Mouse (Mus musculus) erythroblast, adult 5-6 weeks (primary cell): ENCODE results near the gene Ecsit. TPM values are rescaled to one million over a fixed set of nuclear protein-coding genes. Genes with fewer than 3 reads are reported as not detected.
A peak's percentile ranks its signal among the peaks of the same experiment; 100 is the strongest.
"Not testable (repeated sequence)": the region's sequence is repeated elsewhere in the genome, so short reads cannot be mapped to it uniquely, and the experiment has no call there.

Experiments
- ATAC-seq: replicated peaks from 2 replicates; pipeline ENCODE4 v1.8.0; 2016; ENCODE audit warnings: moderate number of reproducible peaks, mild to moderate bottlenecking, moderate TSS enrichment, inconsistent platforms; ENCODE audit not compliant: poor library complexity, low FRiP score, severe bottlenecking
- total RNA-seq, 2 experiments: library from RNA; stranded (forward) in 1 of 2; stranded (reverse) in 1 of 2; fragments of 150-400 nt in 1 of 2; fragments of 200-764, 138-1000 nt in 1 of 2; gene quantifications; 2 replicates each; pipeline versions ENCODE4 v1.2.3 to v1.2.4; 2015 to 2017; ENCODE audit warnings: low replicate concordance in 2 of 2

Ecsit gene
- total RNA-seq, 2 experiments from 2014 or later, result 3.3 to 3.5 TPM

DNA sequence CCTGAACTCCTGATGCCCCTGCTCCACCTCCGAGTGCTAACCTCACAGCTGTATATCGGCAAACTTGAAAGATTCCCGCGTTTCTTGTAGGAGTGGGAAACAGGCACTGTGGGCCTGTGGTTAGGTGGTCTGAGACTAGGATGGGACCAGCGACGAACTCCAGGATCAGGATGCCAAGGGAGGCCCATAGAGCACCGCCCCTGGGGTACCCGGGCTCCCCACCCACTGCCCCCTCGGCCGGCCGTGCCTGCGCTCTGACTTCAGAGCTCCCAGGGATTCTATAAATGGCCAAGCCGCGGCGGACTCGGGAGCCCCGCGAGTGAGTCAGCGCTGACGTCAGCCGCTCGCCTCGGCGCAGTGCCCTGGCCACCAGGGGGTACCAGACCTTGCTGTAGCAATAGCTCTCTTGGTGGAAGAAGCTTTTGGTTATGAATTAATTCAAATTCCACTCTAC is 10.6 kb upstream of the Ecsit start:
- ATAC-seq, result peak; percentile 96

DNA sequence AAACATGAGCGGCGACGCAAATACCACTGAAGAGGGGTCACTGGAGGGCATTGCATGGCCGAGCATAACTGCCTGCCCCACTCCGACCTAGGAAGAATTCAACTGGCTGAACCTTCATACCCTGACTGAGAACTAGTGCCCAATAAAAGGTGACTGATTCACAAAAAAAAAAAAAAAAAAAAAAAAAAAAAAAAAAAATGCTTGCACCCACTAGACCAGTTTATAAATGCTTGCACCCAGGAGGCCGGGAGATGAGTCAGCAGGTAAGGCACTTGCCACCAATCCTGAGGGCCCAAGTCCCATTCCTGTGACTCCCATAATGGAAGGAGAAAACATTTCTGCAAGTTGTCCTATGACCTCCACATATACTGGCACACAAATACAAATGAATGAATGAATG is 7.5 kb upstream of the Ecsit start:
- no peak for ATAC-seq

DNA sequence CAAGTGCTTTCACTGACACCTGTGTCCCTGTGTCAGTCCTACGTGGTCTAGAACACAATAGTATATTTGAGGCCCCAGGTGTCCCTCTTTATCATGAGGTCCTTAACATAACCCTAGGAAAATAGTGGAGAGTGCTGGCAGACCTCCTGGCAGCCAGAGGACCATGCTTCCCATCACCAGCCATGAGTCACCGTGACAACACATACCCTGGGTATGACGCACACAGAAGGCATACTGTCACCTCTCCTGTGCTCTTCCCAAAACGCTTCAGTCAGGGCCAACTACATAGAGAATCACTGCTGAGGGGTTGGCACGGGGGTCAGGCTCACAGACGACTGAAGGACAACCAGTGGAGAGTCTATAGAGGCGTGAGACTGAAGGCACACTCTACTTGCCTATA is 4.7 kb upstream of the Ecsit start:
- ATAC-seq, result no peak

DNA sequence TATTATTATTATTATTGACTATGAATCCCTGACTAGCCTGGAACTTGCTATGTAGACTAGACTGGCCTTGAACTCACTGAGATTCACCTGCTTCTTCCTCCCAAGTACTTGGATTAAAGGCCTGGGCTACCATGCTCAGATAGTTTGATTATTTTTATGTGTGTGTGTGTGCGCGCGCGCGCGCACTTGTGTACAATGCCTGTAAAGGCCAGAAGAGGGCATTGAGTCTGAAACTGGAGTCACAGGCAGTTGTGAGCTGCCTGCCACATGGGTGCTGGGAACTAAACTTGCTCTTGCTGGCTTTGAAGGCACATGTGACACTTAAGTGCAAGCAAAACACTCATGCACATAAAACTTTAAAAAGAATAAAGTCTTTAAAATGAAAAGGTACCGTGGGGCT is 4.0 kb upstream of the Ecsit start:
- no peak for ATAC-seq

DNA sequence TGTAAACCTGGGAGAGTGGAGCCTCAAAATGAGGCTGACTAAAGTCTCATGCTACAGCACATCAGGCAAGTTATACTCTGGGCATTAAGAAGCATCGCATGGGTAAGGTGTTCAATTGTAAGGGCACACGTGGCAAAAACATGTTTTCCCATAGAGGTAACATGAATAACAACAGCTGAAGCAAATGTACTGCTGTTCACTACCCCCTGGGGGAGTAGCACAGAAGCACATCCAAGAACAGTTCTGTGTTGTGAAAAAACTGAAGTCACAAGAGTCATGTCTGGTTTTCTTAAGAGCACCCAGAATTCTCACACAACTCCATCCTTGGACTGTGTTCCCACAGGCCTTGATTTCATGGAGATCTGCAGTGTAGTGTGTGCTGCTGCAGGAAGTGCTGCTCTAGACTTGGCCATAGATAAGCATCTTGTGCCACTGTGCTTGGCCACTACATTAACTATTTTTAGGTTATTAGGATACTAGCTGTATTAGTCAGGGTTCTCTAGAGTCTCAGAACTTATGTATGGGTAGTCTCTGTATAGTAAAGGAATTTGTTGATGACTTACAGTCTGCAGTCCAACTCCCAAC is 1.9 kb upstream of the Ecsit start:
- no peak for ATAC-seq

DNA sequence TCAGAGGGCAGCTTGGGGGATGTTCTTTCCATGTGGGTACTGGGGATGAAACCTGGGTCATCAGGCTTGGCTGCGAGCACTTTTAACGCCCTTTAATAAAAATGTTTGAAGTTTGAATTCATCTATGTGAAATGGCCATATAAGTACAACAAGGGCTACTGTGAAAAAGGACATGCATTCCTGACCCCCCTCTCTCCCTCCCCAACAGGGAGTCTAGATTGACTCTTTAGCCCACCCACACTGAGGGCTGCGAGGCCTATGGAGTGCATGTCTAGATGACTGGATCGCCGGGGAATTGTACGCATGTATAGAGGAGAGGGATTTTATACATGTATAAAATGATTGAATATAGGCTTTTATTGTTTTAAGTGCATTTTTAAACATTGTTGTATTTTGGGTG is 774 bp upstream of the Ecsit start:
- ATAC-seq, result no peak

DNA sequence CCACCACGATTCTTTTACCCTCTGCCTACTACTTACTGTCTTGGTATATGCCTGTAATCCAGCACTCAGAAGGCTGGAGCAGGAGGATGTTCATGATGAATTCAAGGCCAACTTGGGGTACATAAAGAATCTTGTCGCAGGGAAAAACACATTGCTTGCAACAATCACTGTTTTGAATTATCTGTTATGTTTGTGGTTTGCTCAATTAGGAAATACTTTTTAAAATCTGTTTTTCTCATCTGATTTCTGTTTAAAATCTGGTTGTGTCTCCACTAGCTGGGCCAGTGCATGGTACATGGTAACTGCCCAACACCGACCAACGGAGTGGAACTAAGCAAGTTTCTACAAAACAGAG is 594 bp downstream of the Ecsit start:
- ATAC-seq, result no peak

DNA sequence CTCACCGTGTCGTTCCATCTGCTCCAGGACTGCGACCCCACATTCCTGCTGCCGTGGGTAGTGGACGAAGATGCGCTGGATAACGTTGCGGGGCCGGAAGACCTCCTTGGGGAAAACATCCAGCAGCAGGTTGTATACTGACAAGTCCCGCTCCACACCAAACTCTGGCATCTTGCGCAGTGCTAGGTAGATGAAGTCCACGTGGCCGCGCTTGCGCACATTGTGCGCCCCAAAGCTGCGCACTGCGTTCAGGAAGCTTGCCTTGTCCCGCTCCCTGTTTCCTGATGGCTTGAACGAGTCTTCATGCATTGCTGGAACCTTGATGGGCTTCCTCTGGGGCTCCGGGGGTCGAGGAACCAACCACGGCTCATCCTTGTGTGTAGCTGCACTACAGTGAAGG is 9.0 kb downstream of the Ecsit start:
- ATAC-seq, result no peak

DNA sequence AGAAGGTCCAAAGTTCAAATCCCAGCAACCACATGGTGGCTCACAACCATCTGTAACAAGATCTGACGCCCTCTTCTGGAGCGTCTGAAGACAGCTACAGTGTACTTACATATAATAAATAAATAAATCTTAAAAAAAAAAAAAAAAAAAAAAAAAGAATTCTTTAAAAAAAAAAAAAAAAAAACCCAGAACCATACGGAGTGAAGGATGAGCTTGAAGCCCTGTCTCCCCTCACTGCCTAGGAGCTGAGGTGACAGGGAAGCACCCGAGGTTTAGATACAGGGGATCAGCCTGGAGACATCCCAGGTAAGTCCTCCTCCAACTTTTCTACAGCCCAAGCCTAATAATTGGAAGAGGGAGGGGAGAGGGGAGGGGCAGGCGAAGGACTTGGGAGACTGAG is 9.5 kb downstream of the Ecsit start:
- not testable (repeated sequence) for ATAC-seq

DNA sequence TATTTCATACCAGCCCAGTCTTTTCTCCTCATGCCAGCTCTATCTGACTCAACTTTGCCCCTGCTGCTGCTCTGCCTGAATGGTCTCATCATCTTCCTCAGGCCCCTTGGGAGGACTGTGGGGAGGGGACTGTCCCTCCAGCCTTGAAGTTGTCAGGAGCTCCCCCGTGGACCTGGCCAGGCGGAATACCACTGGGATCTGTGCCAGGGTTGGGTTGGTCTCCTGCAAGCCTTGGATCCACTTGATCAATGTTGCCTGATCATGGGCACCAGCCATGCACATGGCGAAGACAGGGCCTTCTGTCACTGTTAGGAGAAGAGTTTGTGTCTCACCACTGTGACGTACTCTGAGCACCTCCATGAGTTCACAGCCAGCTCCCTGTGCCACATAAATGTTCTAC is 13.0 kb downstream of the Ecsit start:
- ATAC-seq, result no peak

DNA sequence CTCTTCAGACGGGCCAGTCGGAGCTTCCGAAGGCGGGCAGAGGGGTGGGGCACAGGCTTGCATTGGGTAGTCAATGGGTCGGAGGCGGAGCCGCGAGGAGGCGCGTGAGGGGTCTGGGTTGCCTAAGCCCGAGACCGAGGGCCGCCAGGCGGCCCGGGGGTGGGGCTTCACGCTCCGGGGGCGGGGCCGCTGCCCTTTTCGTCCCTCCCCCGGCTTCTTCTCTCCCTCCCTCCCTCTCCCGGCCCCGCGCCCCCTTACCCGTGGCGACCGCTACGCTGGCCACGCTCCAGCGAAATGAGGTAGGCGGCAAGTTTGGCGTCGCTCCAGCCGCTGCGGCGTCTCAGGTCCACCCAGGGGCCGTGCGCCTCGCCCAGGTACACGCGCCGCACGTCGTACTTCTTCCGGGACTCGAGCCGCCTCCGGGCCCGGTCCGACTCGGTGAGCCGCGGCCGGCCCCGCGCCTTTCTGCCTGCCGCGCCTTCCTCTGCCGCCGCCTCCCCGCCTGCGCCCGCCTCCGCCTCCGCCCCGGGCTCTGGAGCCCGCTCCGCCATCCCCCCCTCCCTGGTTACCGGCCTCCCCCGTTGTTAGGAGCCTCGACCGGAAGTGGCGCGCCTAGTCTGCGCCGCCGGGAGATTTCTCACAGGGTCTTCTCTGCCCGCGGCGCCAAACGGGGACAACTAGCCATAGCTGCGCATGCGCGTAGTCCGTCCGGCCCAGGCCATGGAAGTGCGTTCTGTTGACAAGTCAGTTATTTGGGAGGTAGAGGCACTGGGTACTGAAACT is 14.3 kb downstream of the Ecsit start, which contains the start of the genes Gm49318 and Zfp653:
TSS of gene Gm49318 (minus strand) at position 469 of the 783 bp plus-strand sequence.
TSS of gene Zfp653 (minus strand) at position 586 of the 783 bp plus-strand sequence.
- ATAC-seq, result peak; percentile 87

DNA sequence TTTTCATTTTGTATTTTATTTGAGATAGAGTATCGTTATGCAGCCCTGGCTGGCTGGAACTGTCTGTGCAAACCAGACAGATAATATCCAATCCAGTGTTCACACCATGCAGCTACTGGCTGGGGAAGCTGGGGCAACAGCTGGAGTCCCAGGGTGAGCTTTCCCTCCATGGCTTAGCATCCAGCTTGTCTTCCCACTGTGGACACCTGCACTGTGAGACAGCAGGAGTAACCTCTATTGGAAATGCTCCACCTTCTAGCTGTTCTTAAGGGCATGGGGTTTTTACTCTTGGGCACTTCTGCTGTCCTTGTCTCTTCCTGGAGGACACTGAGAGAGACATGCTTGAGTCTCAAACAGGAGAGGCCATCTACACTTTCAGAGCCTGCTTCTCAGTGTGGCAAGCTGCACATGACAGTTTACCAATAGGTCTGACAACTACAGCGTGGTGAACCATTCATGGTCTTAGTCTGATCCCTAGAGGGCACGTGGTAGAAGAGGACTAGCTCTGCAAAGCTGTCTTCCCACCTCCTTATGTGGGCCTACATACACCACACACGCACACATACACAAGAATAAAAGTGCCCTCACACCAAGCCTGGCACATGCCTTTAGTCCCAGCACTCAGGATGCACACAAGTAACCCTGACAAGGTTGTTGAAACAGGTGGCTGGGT is 15.2 kb downstream of the Ecsit start:
- ATAC-seq, result peak; percentile 1; the same call in 1 of the 2 replicates

DNA sequence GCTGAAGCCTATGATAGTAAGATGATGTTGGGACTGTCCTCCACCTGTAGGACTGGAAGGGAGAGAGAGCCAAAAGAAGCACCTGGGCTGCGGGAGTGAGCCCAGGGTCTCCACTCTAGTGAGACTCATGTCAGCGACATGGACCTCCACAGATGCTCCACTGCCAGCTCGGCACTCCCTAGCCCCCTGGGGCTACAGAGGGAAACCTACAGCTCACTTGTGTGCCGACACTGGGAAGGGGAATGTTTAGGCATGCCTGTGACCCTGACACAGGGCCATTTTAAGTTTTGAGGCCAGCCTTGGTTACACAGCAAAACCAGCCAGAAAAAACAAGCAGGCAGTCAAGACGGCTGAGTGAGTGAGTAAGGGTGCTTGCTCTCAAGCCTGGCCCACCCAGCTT is 18.0 kb downstream of the Ecsit start:
- no peak for ATAC-seq

DNA sequence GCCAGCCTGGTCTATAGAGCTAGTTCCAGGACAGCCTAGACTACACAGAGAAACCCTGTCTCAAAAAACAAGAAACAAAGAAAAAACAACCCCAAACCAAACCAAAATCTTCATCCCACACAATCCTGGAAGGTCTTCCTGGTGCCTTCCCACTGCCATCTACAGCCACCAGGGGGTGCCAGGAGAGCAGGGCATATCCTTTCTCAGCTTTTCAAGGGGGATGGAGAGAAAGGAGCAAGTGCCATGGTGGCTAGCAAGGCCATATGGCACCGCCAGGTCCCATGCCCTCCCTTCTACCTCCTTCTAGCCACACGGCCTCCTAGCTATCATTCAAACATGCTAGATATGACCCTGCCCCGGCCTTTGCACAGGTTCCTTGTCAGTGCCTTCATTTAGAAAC is 18.8 kb downstream of the Ecsit start:
- ATAC-seq, result no peak

DNA sequence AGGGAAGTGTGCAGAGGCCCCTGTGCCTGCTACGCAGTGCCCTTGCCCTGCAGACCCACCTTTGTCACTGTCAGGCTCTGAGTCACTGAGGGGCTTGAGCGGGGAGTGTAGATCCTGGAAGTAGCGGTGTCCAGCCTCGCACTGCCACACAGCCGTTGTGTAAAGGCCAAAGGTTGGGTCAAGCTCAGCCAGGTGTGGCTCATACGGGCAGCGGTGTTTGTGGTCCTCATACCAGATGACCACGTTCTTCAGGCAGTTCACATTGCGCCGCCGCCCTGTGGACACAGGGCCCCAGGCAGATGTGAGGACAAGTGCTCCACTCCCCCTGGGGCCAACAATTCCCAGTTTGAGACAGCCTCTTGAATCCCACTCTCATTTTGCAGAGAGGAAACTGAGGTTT is 19.6 kb downstream of the Ecsit start:
- ATAC-seq, result no peak

DNA sequence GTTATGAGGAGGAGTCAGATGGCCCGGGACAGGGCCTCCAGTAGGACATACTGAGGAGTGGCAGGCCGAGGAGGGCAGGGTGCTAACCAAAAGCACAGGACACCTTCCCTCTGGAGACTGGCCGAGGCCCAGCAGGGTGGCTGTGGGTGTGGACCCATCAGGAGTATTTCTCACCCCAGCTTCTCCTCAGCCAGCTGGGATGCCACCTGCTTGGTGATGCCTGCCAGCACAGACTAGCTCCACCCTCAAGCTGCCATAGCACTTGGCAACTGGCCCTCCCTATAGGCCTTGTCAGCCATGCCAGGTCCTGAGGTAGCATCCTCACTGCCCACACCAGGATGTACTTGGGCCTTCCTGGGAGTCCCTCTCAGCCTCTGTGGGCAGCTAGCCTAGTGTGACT is 20.9 kb downstream of the Ecsit start:
- no peak for ATAC-seq

DNA sequence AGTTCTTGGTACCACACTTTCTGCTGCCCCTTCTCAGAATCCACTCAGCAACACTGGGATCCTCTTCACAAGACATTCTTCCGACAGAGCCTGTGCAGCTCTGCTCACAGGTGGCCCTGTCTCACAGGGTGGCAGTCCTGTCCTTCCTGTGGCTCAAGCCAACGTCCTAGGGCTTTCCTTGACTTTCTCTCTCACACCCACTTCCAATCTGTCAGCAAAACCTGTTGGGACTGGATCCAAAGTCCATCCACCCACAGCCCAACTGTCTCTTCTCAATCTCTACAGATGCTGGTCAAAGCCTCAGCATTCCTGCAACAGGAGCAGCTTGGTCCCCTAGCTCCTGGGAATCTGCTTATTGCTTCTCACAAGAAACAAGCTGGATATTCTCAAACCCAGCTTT is 23.9 kb downstream of the Ecsit start:
- no peak for ATAC-seq

DNA sequence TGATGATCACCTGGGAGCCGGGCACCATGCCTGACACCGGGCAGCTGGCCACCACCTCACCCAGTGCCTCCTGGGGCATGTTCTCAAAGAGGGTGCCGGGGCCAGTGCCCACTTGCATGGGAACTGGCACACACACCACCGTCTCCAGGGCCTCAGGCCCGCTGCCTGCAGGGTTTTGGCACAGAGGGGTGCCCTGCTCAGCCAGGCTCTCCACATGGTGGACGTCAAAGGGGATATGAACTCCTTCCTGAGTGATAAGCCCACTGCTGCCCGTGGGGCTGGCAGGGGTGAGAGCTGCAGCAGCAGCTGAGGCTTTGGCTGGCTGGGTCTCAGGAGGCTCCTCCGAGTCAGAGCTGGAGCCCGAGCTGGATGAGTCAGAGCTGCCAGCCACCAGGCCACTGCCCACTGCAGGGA is 27.2 kb downstream of the Ecsit start:
- ATAC-seq, result no peak

DNA sequence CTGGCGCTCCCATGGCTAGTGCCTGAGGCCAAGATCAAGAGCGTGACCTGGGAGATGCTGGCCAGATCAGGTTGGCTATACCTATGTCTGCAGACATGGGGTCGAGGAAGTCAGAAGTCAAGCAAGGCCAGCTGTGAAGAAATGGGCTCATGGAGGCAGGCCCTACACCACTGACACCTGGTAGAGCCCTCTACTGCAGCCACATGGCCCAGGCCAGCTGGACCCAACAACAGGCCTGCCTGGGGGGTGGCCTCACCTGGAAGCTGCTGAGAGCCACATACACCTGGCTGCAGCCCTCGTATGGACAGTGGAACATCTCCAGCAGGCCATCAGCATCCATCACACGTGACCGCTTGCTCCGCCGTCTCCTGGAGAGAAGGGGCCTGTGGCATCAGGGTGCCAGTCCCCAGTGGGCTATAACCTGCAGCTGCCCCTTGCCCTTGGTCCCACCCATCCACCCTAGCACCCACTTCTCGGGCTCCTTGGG is 28.2 kb downstream of the Ecsit start:
- no peak for ATAC-seq

DNA sequence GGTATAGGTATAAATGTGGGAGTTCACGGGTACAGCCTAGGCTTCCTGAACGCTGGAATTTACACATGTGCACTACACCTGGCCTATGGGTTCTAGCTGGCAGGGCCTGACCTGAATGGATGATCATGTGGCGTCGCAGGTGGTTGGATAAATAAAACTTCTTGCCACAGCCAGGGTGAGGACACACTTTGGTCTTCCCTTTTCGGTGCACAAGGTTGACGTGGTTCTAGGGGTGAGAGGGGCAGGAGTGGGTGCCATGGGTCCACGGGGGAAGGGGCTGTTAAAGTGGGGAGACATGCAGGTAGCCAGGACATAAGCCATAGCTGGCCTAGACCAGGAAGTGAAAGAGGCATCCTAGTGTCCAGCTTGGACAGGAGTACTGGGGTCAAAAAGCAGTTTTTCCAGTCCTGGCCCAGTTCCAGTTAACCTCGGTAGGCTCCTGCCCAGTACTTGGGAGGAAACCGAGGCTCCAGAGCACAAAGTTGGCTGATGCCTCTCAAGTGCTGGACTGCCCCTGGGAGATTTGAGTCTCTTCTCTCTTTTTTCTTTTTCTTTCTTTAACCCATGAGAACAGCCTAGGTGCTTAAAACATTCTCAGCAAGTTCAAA is 28.8 kb downstream of the Ecsit start:
- ATAC-seq, result no peak
